Mouse (Mus musculus): ENCODE data around the gene Mrpl37.

DNA sequence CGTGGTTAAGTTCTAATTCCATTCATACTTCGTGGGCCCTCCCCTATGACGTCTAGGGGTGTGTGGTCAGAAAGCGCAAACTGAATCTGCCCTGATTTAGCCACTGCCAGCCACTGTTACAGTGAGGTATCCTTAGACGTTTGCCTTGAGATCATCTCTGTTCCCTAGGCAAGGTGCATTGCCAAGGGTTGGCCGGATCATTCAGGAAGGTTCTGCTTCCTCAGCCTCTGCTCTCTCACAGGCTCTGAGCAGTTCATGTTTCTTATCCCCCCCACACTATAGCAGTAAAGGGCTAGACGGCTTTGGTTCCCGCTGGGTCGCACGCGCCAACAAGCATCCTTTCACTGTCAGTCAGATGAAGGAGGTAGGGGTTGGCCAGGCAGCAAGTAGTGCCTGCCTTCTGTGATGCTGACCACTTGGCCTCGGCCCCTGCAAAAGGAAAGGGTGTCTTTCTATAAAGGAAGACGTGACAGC is 54.6 kb downstream of the Mrpl37 start:
- TF ChIP-seq CTCF (IDR thresholded peaks at IDR 0.05; ENCODE audit: low read depth, low read length): no peak
- TF ChIP-seq POLR2A (IDR thresholded peaks at IDR 0.05; ENCODE audit: borderline replicate concordance, low read depth, low read length): no peak
